Mouse (Mus musculus) large intestine, adult 2 months (tissue): ENCODE measurements around the gene Olfr1441. TPM values are rescaled to one million over a fixed set of nuclear protein-coding genes. Genes with fewer than 3 reads are reported as not detected.

Experiments used
- DNase-seq: peaks from one replicate; pipeline ENCODE4 v3.0.0-alpha.2; 2012; ENCODE audit warnings: low read depth, low spot score
- WGBS: fragments of 180-500 bp; shearing (Covaris S2); methylation state at CpG from one replicate; pipeline ENCODE4 v1.1.7; 2018; 5-methylcytosine and 5-hydroxymethylcytosine counted together
- polyA plus RNA-seq: library from polyadenylated mRNA; depleted of rRNA; stranded (reverse); fragments of >200 nt; gene quantifications from 2 replicates; pipeline ENCODE4 v1.2.3, GENCODE M21; 2012; rRNA removed

Gene Olfr1441
- polyA plus RNA-seq, 1 experiment, result not detected

GRCm38 (mm10) chr19:12460282-12461249 is 43.3 kb downstream of the Olfr1441 start, which contains the start of gene Mpeg1:
Mpeg1 (plus strand) TSS chr19:12460779.
- WGBS, result 73% methylated on average over 11 of the region's 11 CpGs

GRCm38 (mm10) chr19:12462851-12463721 is 45.9 kb downstream of the Olfr1441 start:
- 64% methylated on average over 7 of the region's 7 CpGs for WGBS
- no peak for DNase-seq

More at GRCm38 (mm10) chr19:12460282-12461249, 43.3 kb downstream of the Olfr1441 start, which contains the start of gene Mpeg1:
- no peak for DNase-seq

- WGBS, result 6% methylated on average over 1 of the region's 1 CpGs
- DNase-seq, result no peak
These were observed 46.4 kb downstream of the Olfr1441 start for GRCm38 (mm10) chr19:12463722-12464035.

- 63% methylated on average over 5 of the region's 5 CpGs for WGBS
- no peak for DNase-seq
These were observed 46.9 kb downstream of the Olfr1441 start for GRCm38 (mm10) chr19:12464127-12464526.

GRCm38 (mm10) chr19:12464674-12465073 is 47.4 kb downstream of the Olfr1441 start:
- WGBS, result 48% methylated on average over 4 of the region's 4 CpGs
- DNase-seq, result no peak

GRCm38 (mm10) chr19:12465530-12466144 is 48.4 kb downstream of the Olfr1441 start:
- WGBS, result 90% methylated on average over 10 of the region's 10 CpGs
- DNase-seq, result no peak

GRCm38 (mm10) chr19:12466204-12466603 is 49.0 kb downstream of the Olfr1441 start:
- no peak for DNase-seq
- 14% methylated on average over 7 of the region's 7 CpGs for WGBS

- WGBS, result 85% methylated on average over 5 of the region's 5 CpGs
- DNase-seq, result no peak
These were observed 50.2 kb downstream of the Olfr1441 start for GRCm38 (mm10) chr19:12467436-12467835.

GRCm38 (mm10) chr19:12471866-12472265 is 54.6 kb downstream of the Olfr1441 start:
- DNase-seq, result no peak
- WGBS, result 4% methylated on average over 3 of the region's 3 CpGs

- no peak for DNase-seq
- 29% methylated on average over 5 of the region's 5 CpGs for WGBS
These were observed 55.2 kb downstream of the Olfr1441 start for GRCm38 (mm10) chr19:12472381-12472976.

Other genes starting within 250 kb of the Olfr1441 start
- gene Olfr1555-ps1, start 247.3 kb upstream of the Olfr1441 start, polyA plus RNA-seq, result not detected in 2 replicates
- gene Olfr1431, start 216.8 kb upstream of the Olfr1441 start, polyA plus RNA-seq, result not detected in 2 replicates
- gene Olfr1432, start 184.8 kb upstream of the Olfr1441 start, polyA plus RNA-seq, result not detected in 2 replicates
- gene Olfr262, start 175.8 kb upstream of the Olfr1441 start, polyA plus RNA-seq, result not detected in 2 replicates
- not detected in 2 replicates for gene Olfr235, start 156.4 kb upstream of the Olfr1441 start, polyA plus RNA-seq
- not detected in 2 replicates for gene Olfr1434, start 137.6 kb upstream of the Olfr1441 start, polyA plus RNA-seq
- not detected in 2 replicates for gene Olfr1436, start 118.3 kb upstream of the Olfr1441 start, polyA plus RNA-seq
- gene Olfr1437, start 92.3 kb upstream of the Olfr1441 start, polyA plus RNA-seq, result not detected in 2 replicates
- gene Olfr1438-ps1, start 81.5 kb upstream of the Olfr1441 start, polyA plus RNA-seq, result not detected in 2 replicates
- not detected in 2 replicates for gene Olfr1440, start 30.2 kb upstream of the Olfr1441 start, polyA plus RNA-seq
- gene Pfpl, start 10.5 kb downstream of the Olfr1441 start, polyA plus RNA-seq, result not detected in 2 replicates
- 7.9 and 17.8 TPM in 2 replicates for gene Mpeg1, start 43.3 kb downstream of the Olfr1441 start, polyA plus RNA-seq
- 10.3 and 13.1 TPM in 2 replicates for gene Dtx4, start 84.0 kb downstream of the Olfr1441 start, polyA plus RNA-seq
- gene Fam111a, start 128.3 kb downstream of the Olfr1441 start, polyA plus RNA-seq, result 2.2 and 2.8 TPM in 2 replicates
- gene Gm4952, start 182.5 kb downstream of the Olfr1441 start, polyA plus RNA-seq, result not detected in 2 replicates
- not detected in 2 replicates for gene Glyat, start 215.9 kb downstream of the Olfr1441 start, polyA plus RNA-seq